Mouse (Mus musculus) lung, embryonic 14.5 days (tissue): ENCODE measurements around the gene Dclk2. TPM values are rescaled to one million over a fixed set of nuclear protein-coding genes. Genes with fewer than 3 reads are reported as not detected.

Experiments
- ATAC-seq: fragments of 200-750 bp; cut with Nextera tagmentation; 2 replicates; pipeline ENCODE4 v1.8.0; 2017; ENCODE audit warnings: mild to moderate bottlenecking, moderate TSS enrichment, moderate library complexity; ENCODE audit not compliant: insufficient read depth
- DNase-seq: peaks from one replicate; pipeline ENCODE4 v3.0.0-alpha.2; 2015
- H3K27ac ChIP-seq: fragments of 300-500 bp; sonication (generic); 2 replicates; pipeline ENCODE4 v1.5.1; 2014; ENCODE audit warnings: low read depth, mild to moderate bottlenecking, moderate library complexity
- H3K27me3 ChIP-seq: fragments of 300-500 bp; sonication (generic); 2 replicates; pipeline ENCODE4 v1.6.1; 2014; ENCODE audit warnings: low read length, control low read depth; ENCODE audit not compliant: insufficient read depth
- H3K36me3 ChIP-seq: fragments of 300-500 bp; sonication (generic); 2 replicates; pipeline ENCODE4 v1.6.1; 2014; ENCODE audit warnings: control low read depth; ENCODE audit not compliant: insufficient read depth
- H3K4me1 ChIP-seq: fragments of 300-500 bp; sonication (generic); 2 replicates; pipeline ENCODE4 v1.6.1; 2014; ENCODE audit warnings: antibody characterized with exemption, control low read depth; ENCODE audit not compliant: insufficient read depth
- H3K4me2 ChIP-seq: fragments of 300-500 bp; sonication (generic); 2 replicates; pipeline ENCODE4 v1.6.1; 2014; ENCODE audit warnings: mild to moderate bottlenecking
- H3K4me3 ChIP-seq: fragments of 300-500 bp; sonication (generic); 2 replicates; pipeline ENCODE4 v1.5.1; 2014; ENCODE audit warnings: low read depth, low read length
- H3K9ac ChIP-seq: fragments of 300-500 bp; sonication (generic); 2 replicates; pipeline ENCODE4 v1.6.1; 2014
- H3K9me3 ChIP-seq: fragments of 300-500 bp; sonication (generic); 2 replicates; pipeline ENCODE4 v1.6.1; 2016; ENCODE audit warnings: low read depth, low read length, control low read depth
- CTCF ChIP-seq: IDR thresholded peaks from 2 replicates; pipeline ENCODE4 v1.5.1; 2016; ENCODE audit warnings: antibody characterized with exemption, low read depth
- WGBS: fragments of 180-500 bp; shearing (Covaris S2); extraction: QIAGEN DNeasy Blood & Tissue Kit; methylation state at CpG from one replicate; pipeline ENCODE4 v1.1.7; 2014; 5-methylcytosine and 5-hydroxymethylcytosine counted together
- polyA plus RNA-seq: library from polyadenylated mRNA; unstranded; fragments of >200 nt; fragmentation: Nextera tagmentation; extraction: Ambion mirVana; gene quantifications from 2 replicates; pipeline ENCODE4 v1.2.1, GENCODE M21; 2014

Dclk2 gene
- polyA plus RNA-seq, 1 experiment from 2014 or later, result 8.2 TPM

DNA sequence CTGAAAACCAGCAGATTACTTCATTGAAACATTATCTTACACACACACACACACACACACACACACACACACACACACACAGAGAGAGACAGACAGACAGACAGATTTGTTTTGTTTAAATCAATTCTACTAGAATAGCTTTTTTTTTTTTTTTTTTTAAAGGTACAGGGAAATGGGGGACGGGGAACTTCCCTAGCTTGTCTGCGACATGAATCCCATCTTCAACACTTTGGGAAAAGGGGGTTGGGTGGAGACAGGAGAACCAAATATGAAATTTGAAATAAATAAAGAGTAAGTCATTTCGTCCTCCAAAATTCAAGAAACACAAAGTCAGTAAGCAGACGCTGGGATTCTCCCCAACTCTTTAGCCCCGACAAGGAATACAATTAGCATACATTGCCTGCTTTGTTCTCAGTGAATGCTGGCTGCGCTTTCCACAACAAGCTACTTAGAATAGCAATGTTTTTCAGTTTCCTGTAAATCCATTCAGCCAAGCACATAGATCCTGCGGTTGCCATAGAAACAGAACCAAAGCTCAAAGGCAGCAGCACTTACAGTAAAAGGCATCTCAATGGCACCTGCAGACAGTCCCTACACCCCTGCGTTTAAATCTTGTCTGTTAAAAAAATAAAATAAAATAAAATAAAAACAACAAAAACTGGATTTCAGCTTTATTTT, 75.7 kb downstream of the Dclk2 start:
- H3K36me3 ChIP-seq, result no peaks in the 10 kb centered on the region
- ATAC-seq, result no peak
- DNase-seq, result peak; percentile 28
- H3K4me1 ChIP-seq, result 0 out of 2 replicates have a peak, but pooled peaks cover 4% of the 10 kb centered on the region
- WGBS, result 19% methylated on average over 8 of the region's 8 CpGs
- no peaks in the 10 kb centered on the region for H3K27me3 ChIP-seq
- H3K9ac ChIP-seq, result no peak overlapping the region
- no peaks in the 10 kb centered on the region for H3K9me3 ChIP-seq
- no peak overlapping the region for H3K27ac ChIP-seq
- no peak overlapping the region for H3K4me3 ChIP-seq
- no peak overlapping the region for H3K4me2 ChIP-seq
- TF ChIP-seq CTCF, result no peak

- Histone ChIP-seq H3K4me1 (0 out of 2 replicates have a peak, but pooled peaks cover 4% of the 10 kb centered on the region), H3K9me3 (no peaks in the 10 kb centered on the region), H3K27ac (no peak overlapping the region), H3K27me3 (no peaks in the 10 kb centered on the region), H3K4me3 (no peak overlapping the region), H3K36me3 (no peaks in the 10 kb centered on the region), H3K9ac (no peak overlapping the region), H3K4me2 (no peak overlapping the region)
- no peak for DNase-seq
- no peak for TF ChIP-seq CTCF
- no peak for ATAC-seq
- 86% methylated on average over 2 of the region's 2 CpGs for WGBS
Observed at GRCm38 (mm10) chr3:86842461-86842860, 78.2 kb downstream of the Dclk2 start.

- no peak overlapping the region for H3K9ac ChIP-seq
- no peaks in the 10 kb centered on the region for H3K36me3 ChIP-seq
- no peaks in the 10 kb centered on the region for H3K27me3 ChIP-seq
- no peak overlapping the region for H3K4me3 ChIP-seq
- ATAC-seq, result no peak
- H3K4me1 ChIP-seq, result no peaks in the 10 kb centered on the region
- H3K4me2 ChIP-seq, result no peak overlapping the region
- no peak for DNase-seq
- no peaks in the 10 kb centered on the region for H3K9me3 ChIP-seq
- WGBS, result 46% methylated on average over 3 of the region's 3 CpGs
- no peak for TF ChIP-seq CTCF
- no peak overlapping the region for H3K27ac ChIP-seq
Observed at GRCm38 (mm10) chr3:86839606-86840005, 81.0 kb downstream of the Dclk2 start.

- 41% methylated on average over 5 of the region's 5 CpGs for WGBS
- ATAC-seq (no peak), DNase-seq (no peak)
- Histone ChIP-seq H3K4me1 (no peaks in the 10 kb centered on the region), H3K36me3 (no peaks in the 10 kb centered on the region), H3K9ac (no peak overlapping the region), H3K9me3 (no peaks in the 10 kb centered on the region), H3K27me3 (no peaks in the 10 kb centered on the region), H3K27ac (no peak overlapping the region), H3K4me2 (no peak overlapping the region), H3K4me3 (no peak overlapping the region)
- TF ChIP-seq CTCF, result no peak
Observed at GRCm38 (mm10) chr3:86837386-86837785, 83.3 kb downstream of the Dclk2 start.

DNA sequence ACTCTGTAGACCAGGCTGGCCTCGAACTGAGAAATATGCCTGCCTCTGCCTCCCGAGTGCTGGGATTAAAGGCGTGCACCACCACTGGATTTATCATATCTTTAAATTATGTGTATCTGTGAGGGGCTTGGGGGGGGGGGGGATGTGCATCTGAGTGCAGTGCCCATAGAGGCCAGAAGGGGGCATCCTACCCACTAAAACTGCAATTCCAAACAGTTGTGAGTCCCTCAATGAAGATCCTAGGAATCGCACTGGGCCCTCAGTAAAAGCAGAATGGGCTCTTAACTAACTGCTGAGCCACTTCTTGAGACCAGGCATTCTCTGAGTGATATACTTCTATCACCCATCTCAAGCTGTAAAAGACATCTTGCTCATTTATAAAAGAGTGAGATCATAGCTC, 85.5 kb downstream of the Dclk2 start:
- no peak overlapping the region for H3K4me3 ChIP-seq
- H3K27ac ChIP-seq, result no peak overlapping the region
- no peak for ATAC-seq
- H3K27me3 ChIP-seq, result no peaks in the 10 kb centered on the region
- no peak overlapping the region for H3K4me2 ChIP-seq
- H3K36me3 ChIP-seq, result no peaks in the 10 kb centered on the region
- peak; percentile 33 for TF ChIP-seq CTCF
- no peaks in the 10 kb centered on the region for H3K9me3 ChIP-seq
- 92% methylated on average over 4 of the region's 4 CpGs for WGBS
- H3K4me1 ChIP-seq, result no peaks in the 10 kb centered on the region
- H3K9ac ChIP-seq, result no peak overlapping the region
- no peak for DNase-seq

- Histone ChIP-seq H3K36me3 (no peaks in the 10 kb centered on the region), H3K4me2 (no peak overlapping the region), H3K9ac (no peak overlapping the region), H3K9me3 (no peaks in the 10 kb centered on the region), H3K27me3 (no peaks in the 10 kb centered on the region), H3K4me3 (no peak overlapping the region), H3K4me1 (no peaks in the 10 kb centered on the region), H3K27ac (no peak overlapping the region)
- no peak for TF ChIP-seq CTCF
- 70% methylated on average over 7 of the region's 7 CpGs for WGBS
- DNase-seq, result no peak
- ATAC-seq, result no peak
Observed at GRCm38 (mm10) chr3:86834341-86834740, 86.3 kb downstream of the Dclk2 start.

GRCm38 (mm10) chr3:86832591-86833267, 87.9 kb downstream of the Dclk2 start:
- DNase-seq (no peak), ATAC-seq (no peak)
- H3K27ac ChIP-seq, result no peak overlapping the region
- H3K36me3 ChIP-seq, result no peaks in the 10 kb centered on the region
- H3K9ac ChIP-seq, result no peak overlapping the region
- TF ChIP-seq CTCF, result no peak
- H3K27me3 ChIP-seq, result no peaks in the 10 kb centered on the region
- no peaks in the 10 kb centered on the region for H3K9me3 ChIP-seq
- H3K4me2 ChIP-seq, result no peak overlapping the region
- no peaks in the 10 kb centered on the region for H3K4me1 ChIP-seq
- no peak overlapping the region for H3K4me3 ChIP-seq
- WGBS, result 41% methylated on average over 14 of the region's 14 CpGs
